Mouse (Mus musculus): ENCODE data around the gene Fam166b. TPM values are rescaled to one million over a fixed set of nuclear protein-coding genes. Genes with fewer than 3 reads are reported as not detected.

Gene Fam166b
- total RNA-seq, 4 experiments from 2014 or later, result not detected

- peak; percentile 40 to 59 for DNase-seq (ENCODE audit: low spot score in 2 of 2)
These were observed 22.6 kb downstream of the Fam166b start for GRCm38 (mm10) chr4:43406162-43406971.

- no peak for DNase-seq (ENCODE audit: low spot score in 2 of 2)
These were observed 24.2 kb downstream of the Fam166b start for GRCm38 (mm10) chr4:43404697-43405096.

GRCm38 (mm10) chr4:43402212-43402611 lies 26.7 kb downstream of the Fam166b start:
- peak; percentile 51 to 53 for DNase-seq (ENCODE audit: low spot score in 2 of 2)

- no peak for DNase-seq (ENCODE audit: low spot score in 2 of 2)
These were observed 27.4 kb downstream of the Fam166b start for GRCm38 (mm10) chr4:43401486-43401885.

- no peak for DNase-seq (ENCODE audit: low spot score in 2 of 2)
These were observed 28.0 kb downstream of the Fam166b start for GRCm38 (mm10) chr4:43400976-43401375.

- peak; percentile 38 to 66 for DNase-seq (ENCODE audit: low spot score in 2 of 2)
These were observed 29.4 kb downstream of the Fam166b start for GRCm38 (mm10) chr4:43399391-43400131.

- peak; percentile 36 to 58 for DNase-seq (ENCODE audit: low spot score in 2 of 2)
These were observed 30.1 kb downstream of the Fam166b start for GRCm38 (mm10) chr4:43398829-43399331.

GRCm38 (mm10) chr4:43398014-43398413 lies 30.9 kb downstream of the Fam166b start:
- no peak for DNase-seq (ENCODE audit: low spot score in 2 of 2)

GRCm38 (mm10) chr4:43396381-43396780 lies 32.6 kb downstream of the Fam166b start:
- DNase-seq (ENCODE audit: low spot score in 2 of 2), result no peak

- no peak for DNase-seq (ENCODE audit: low spot score in 2 of 2)
These were observed 33.1 kb downstream of the Fam166b start for GRCm38 (mm10) chr4:43395836-43396235.

- DNase-seq (ENCODE audit: low spot score in 2 of 2), result no peak
These were observed 33.8 kb downstream of the Fam166b start for GRCm38 (mm10) chr4:43395147-43395546.

GRCm38 (mm10) chr4:43394345-43394891 lies 34.5 kb downstream of the Fam166b start:
- peak; percentile 67 to 84 for DNase-seq (ENCODE audit: low spot score in 2 of 2)

GRCm38 (mm10) chr4:43391521-43392050 lies 37.3 kb downstream of the Fam166b start:
- no peak for DNase-seq (ENCODE audit: low spot score in 2 of 2)

GRCm38 (mm10) chr4:43389845-43390440 lies 39.0 kb downstream of the Fam166b start:
- no peak for DNase-seq (ENCODE audit: low spot score in 2 of 2)

- no peak for DNase-seq (ENCODE audit: low spot score in 2 of 2)
These were observed 39.5 kb downstream of the Fam166b start for GRCm38 (mm10) chr4:43389390-43389789.

- DNase-seq (ENCODE audit: low spot score in 2 of 2), result no peak
These were observed 42.0 kb downstream of the Fam166b start for GRCm38 (mm10) chr4:43386932-43387331.

GRCm38 (mm10) chr4:43384541-43384940 lies 44.4 kb downstream of the Fam166b start:
- DNase-seq (ENCODE audit: low spot score in 2 of 2), result no peak

- DNase-seq (ENCODE audit: low spot score in 2 of 2), result no peak
These were observed 44.9 kb downstream of the Fam166b start for GRCm38 (mm10) chr4:43384083-43384460.

- DNase-seq (ENCODE audit: low spot score in 2 of 2), result no peak
These were observed 45.5 kb downstream of the Fam166b start for GRCm38 (mm10) chr4:43383246-43384082.

Data from gastrocnemius, adult 8-10 months (tissue).